Mouse (Mus musculus) embryonic facial prominence, embryonic 12.5 days (tissue): ENCODE results near the gene Mre11a. TPM values are rescaled to one million over a fixed set of nuclear protein-coding genes. Genes with fewer than 3 reads are reported as not detected.

Experiments used
- ATAC-seq: fragments of 200-750 bp; cut with Nextera tagmentation; 2 replicates; pipeline ENCODE4 v1.8.0; 2017; ENCODE audit not compliant: insufficient number of reproducible peaks, insufficient read depth, low FRiP score, low TSS enrichment
- H3K27ac ChIP-seq: fragments of 300-500 bp; sonication (generic); 2 replicates; pipeline ENCODE4 v1.5.1; 2016; ENCODE audit warnings: mild to moderate bottlenecking
- H3K27me3 ChIP-seq: fragments of 300-500 bp; sonication (generic); 2 replicates; pipeline ENCODE4 v1.6.1; 2016; ENCODE audit warnings: mild to moderate bottlenecking, moderate library complexity
- H3K36me3 ChIP-seq: fragments of 300-500 bp; sonication (generic); 2 replicates; pipeline ENCODE4 v1.6.1; 2016; ENCODE audit warnings: mild to moderate bottlenecking
- H3K4me1 ChIP-seq: fragments of 300-500 bp; sonication (generic); 2 replicates; pipeline ENCODE4 v1.6.1; 2016
- H3K4me2 ChIP-seq: fragments of 300-500 bp; sonication (generic); replicated peaks from 2 replicates; pipeline ENCODE4 v1.6.1; 2016; ENCODE audit warnings: mild to moderate bottlenecking, moderate library complexity
- H3K4me3 ChIP-seq: fragments of 300-500 bp; sonication (generic); 2 replicates; pipeline ENCODE4 v1.5.1; 2016; ENCODE audit warnings: mild to moderate bottlenecking
- H3K9ac ChIP-seq: fragments of 300-500 bp; sonication (generic); 2 replicates; pipeline ENCODE4 v1.6.1; 2016; ENCODE audit warnings: mild to moderate bottlenecking, moderate library complexity
- H3K9me3 ChIP-seq: fragments of 300-500 bp; sonication (generic); 2 replicates; pipeline ENCODE4 v1.6.1; 2016; ENCODE audit warnings: mild to moderate bottlenecking, moderate library complexity
- WGBS: fragments of 180-500 bp; shearing (Covaris S2); methylation state at CpG from one replicate; pipeline ENCODE4 v1.1.7; 2016; 5-methylcytosine and 5-hydroxymethylcytosine counted together
- polyA plus RNA-seq: library from polyadenylated mRNA; unstranded; fragments of >200 nt; fragmentation: Nextera tagmentation; extraction: Ambion mirVana; gene quantifications from 2 replicates; pipeline ENCODE4 v1.2.1, GENCODE M21; 2016

The Mre11a gene
- polyA plus RNA-seq, 1 experiment from 2014 or later, result 33.8 TPM

GRCm38 (mm10) chr9:14856922-14857654 lies 72.6 kb downstream of the Mre11a start:
- no peak overlapping the region for H3K9ac ChIP-seq
- H3K27me3 ChIP-seq, result peaks cover 42% of the 10 kb centered on the region
- H3K4me2 ChIP-seq, result no peak overlapping the region
- no peaks in the 10 kb centered on the region for H3K9me3 ChIP-seq
- peaks cover 3% of the 10 kb centered on the region; the same call in 1 of the 2 replicates for H3K4me1 ChIP-seq
- 54% methylated on average over 4 of the region's 4 CpGs for WGBS
- H3K27ac ChIP-seq, result no peak overlapping the region
- no peak for ATAC-seq
- no peak overlapping the region for H3K4me3 ChIP-seq
- no peaks in the 10 kb centered on the region for H3K36me3 ChIP-seq

GRCm38 (mm10) chr9:14858170-14858706 lies 73.8 kb downstream of the Mre11a start:
- no peak for ATAC-seq
- no peak overlapping the region for H3K4me2 ChIP-seq
- no peaks in the 10 kb centered on the region for H3K36me3 ChIP-seq
- WGBS, result 67% methylated on average over 7 of the region's 7 CpGs
- no peaks in the 10 kb centered on the region for H3K9me3 ChIP-seq
- H3K4me3 ChIP-seq, result no peak overlapping the region
- peaks cover 51% of the 10 kb centered on the region for H3K27me3 ChIP-seq
- H3K27ac ChIP-seq, result no peak overlapping the region
- H3K4me1 ChIP-seq, result peaks cover 3% of the 10 kb centered on the region; the same call in 1 of the 2 replicates
- no peak overlapping the region for H3K9ac ChIP-seq

GRCm38 (mm10) chr9:14858782-14859181 lies 74.3 kb downstream of the Mre11a start:
- peaks cover 51% of the 10 kb centered on the region for H3K27me3 ChIP-seq
- no peak overlapping the region for H3K4me3 ChIP-seq
- H3K9me3 ChIP-seq, result no peaks in the 10 kb centered on the region
- H3K4me2 ChIP-seq, result no peak overlapping the region
- no peak overlapping the region for H3K27ac ChIP-seq
- no peak overlapping the region for H3K9ac ChIP-seq
- no peak for ATAC-seq
- 83% methylated on average over 3 of the region's 3 CpGs for WGBS
- H3K4me1 ChIP-seq, result peaks cover 3% of the 10 kb centered on the region; the same call in 1 of the 2 replicates
- H3K36me3 ChIP-seq, result no peaks in the 10 kb centered on the region

DNA sequence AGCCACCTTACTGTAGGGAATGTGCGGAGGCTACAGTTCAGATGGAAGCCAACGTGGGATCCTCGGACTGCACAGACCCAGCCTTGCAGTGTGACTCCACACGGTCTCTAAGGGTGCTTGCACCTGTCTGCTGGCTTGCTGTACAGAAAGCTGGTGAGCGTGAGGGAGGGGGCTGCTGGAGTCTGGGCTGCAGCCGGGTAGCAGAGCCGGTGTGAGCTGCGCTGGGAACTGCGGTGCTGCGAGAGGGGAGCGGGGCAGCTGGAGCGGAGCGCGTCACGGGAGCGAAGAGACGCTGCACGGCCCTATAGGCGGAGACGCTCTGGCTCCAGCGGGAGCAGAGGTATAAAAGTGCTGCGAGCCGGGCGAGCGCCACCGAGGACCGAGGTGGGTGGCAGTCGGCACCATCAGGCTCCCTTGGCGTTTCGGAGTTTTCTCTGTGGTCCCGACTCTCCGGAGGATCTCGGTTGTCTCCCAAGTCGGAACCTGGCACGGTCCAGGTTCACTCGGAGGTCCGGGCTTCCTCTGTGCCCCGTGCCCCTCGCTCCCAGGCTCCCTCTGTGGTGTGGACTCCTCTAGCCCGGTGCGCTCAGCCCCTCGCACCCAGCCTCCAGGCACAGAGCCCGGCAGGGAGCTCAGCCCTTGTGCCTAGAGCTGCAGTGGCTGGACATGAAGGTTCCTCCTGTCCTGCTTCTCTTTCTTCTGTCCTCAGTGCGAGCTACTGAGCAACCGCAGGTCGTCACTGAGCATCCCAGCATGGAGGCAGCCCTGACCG lies 75.6 kb downstream of the Mre11a start, which contains the start of gene Gpr83:
Gene Gpr83 (plus strand): TSS at position 343 of the 772 bp plus-strand sequence.
- peak; percentile 76 for ATAC-seq
- Histone ChIP-seq H3K4me3 (peak within 1 kb of the TSS; percentile 39), H3K4me2 (peak within 1 kb of the TSS; percentile 70), H3K36me3 (no peaks in the 10 kb centered on the region), H3K27me3 (peaks cover 51% of the 10 kb centered on the region), H3K9me3 (no peaks in the 10 kb centered on the region), H3K27ac (no peak within 1 kb of the TSS), H3K4me1 (peaks cover 3% of the 10 kb centered on the region; the same call in 1 of the 2 replicates), H3K9ac (peak within 1 kb of the TSS; percentile 38; the same call in 1 of the 2 replicates)
- 3% methylated on average over 47 of the region's 47 CpGs for WGBS

DNA sequence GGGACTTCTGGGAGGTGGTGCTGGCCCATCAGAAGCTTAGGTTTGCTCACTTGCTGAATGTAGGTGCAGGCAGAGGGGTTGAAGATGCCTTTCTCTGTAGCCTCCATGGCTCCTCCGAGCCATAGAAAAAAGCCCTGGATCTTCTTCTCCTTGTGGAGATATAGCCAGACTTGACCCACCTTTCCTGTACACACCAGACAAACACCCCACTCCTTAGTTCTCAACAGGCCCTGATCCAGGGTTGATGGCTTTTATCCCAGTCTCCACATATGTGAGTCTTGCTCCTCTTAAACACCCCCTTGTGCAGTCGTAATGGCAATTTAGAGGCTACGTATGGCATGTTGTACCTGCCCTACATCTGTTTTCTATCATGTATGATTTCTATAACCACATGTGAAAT lies 78.7 kb downstream of the Mre11a start:
- no peak overlapping the region for H3K9ac ChIP-seq
- no peaks in the 10 kb centered on the region for H3K9me3 ChIP-seq
- ATAC-seq, result no peak
- H3K27me3 ChIP-seq, result peaks cover 48% of the 10 kb centered on the region
- H3K27ac ChIP-seq, result no peak overlapping the region
- no peaks in the 10 kb centered on the region for H3K36me3 ChIP-seq
- H3K4me2 ChIP-seq, result no peak overlapping the region
- H3K4me3 ChIP-seq, result no peak overlapping the region
- peaks cover 3% of the 10 kb centered on the region; the same call in 1 of the 2 replicates for H3K4me1 ChIP-seq
- WGBS, result 56% methylated on average over 3 of the region's 3 CpGs

GRCm38 (mm10) chr9:14864726-14865125 lies 80.3 kb downstream of the Mre11a start:
- H3K9ac ChIP-seq, result no peak overlapping the region
- H3K4me1 ChIP-seq, result peaks cover 3% of the 10 kb centered on the region; the same call in 1 of the 2 replicates
- H3K36me3 ChIP-seq, result no peaks in the 10 kb centered on the region
- H3K4me3 ChIP-seq, result no peak overlapping the region
- peaks cover 32% of the 10 kb centered on the region for H3K27me3 ChIP-seq
- ATAC-seq, result no peak
- H3K9me3 ChIP-seq, result no peaks in the 10 kb centered on the region
- H3K4me2 ChIP-seq, result no peak overlapping the region
- 81% methylated on average over 9 of the region's 9 CpGs for WGBS
- H3K27ac ChIP-seq, result no peak overlapping the region

GRCm38 (mm10) chr9:14866957-14867356 lies 82.5 kb downstream of the Mre11a start:
- no peak for ATAC-seq
- no peak overlapping the region for H3K9ac ChIP-seq
- WGBS, result 33% methylated on average over 7 of the region's 7 CpGs

GRCm38 (mm10) chr9:14868326-14868725 lies 83.9 kb downstream of the Mre11a start:
- no peak for ATAC-seq
- no peak overlapping the region for H3K4me2 ChIP-seq
- no peaks in the 10 kb centered on the region for H3K27me3 ChIP-seq
- WGBS, result 93% methylated on average over 8 of the region's 8 CpGs
- no peaks in the 10 kb centered on the region for H3K9me3 ChIP-seq
- no peak overlapping the region for H3K27ac ChIP-seq
- peaks cover 14% of the 10 kb centered on the region; the same call in 1 of the 2 replicates for H3K4me1 ChIP-seq
- H3K36me3 ChIP-seq, result no peaks in the 10 kb centered on the region
- no peak overlapping the region for H3K4me3 ChIP-seq
- no peak overlapping the region for H3K9ac ChIP-seq

More at GRCm38 (mm10) chr9:14866957-14867356, 82.5 kb downstream of the Mre11a start:
- Histone ChIP-seq H3K27me3 (peaks cover 10% of the 10 kb centered on the region), H3K4me2 (no peak overlapping the region), H3K9me3 (no peaks in the 10 kb centered on the region), H3K4me1 (peaks cover 5% of the 10 kb centered on the region; the same call in 1 of the 2 replicates), H3K4me3 (no peak overlapping the region), H3K27ac (no peak overlapping the region), H3K36me3 (no peaks in the 10 kb centered on the region)

DNA sequence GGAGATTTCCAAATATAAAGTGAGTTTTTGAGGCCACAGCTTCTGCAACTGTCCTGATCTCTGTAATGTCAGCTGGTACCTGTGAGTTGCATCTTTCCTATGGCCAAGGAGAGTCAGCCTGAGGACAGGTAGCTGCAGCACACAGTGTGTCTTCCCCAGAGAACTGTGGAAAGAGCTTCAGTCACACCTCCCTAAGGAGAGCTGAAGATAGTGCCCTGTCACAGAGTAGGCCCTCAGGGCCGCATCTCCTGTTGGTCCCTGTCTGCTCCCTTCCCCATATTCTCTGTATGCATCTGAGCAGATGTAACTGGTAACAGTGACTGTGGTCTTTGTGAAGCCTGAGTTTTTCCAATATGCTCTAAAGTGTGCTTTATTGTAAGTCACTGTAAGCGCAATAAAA lies 85.9 kb downstream of the Mre11a start:
- WGBS, result 95% methylated on average over 2 of the region's 2 CpGs
- Histone ChIP-seq H3K9me3 (no peaks in the 10 kb centered on the region), H3K4me1 (peaks cover 14% of the 10 kb centered on the region; the same call in 1 of the 2 replicates), H3K27me3 (no peaks in the 10 kb centered on the region), H3K9ac (no peak overlapping the region), H3K4me3 (no peak overlapping the region), H3K4me2 (no peak overlapping the region), H3K36me3 (no peaks in the 10 kb centered on the region), H3K27ac (no peak overlapping the region)
- ATAC-seq, result no peak

- Histone ChIP-seq H3K4me2 (no peak overlapping the region), H3K4me3 (no peak overlapping the region), H3K27ac (no peak overlapping the region), H3K36me3 (no peaks in the 10 kb centered on the region), H3K4me1 (peaks cover 14% of the 10 kb centered on the region; the same call in 1 of the 2 replicates), H3K9me3 (no peaks in the 10 kb centered on the region), H3K27me3 (no peaks in the 10 kb centered on the region), H3K9ac (no peak overlapping the region)
- 94% methylated on average over 10 of the region's 10 CpGs for WGBS
- no peak for ATAC-seq
Observed at GRCm38 (mm10) chr9:14870802-14871201, 86.3 kb downstream of the Mre11a start.

GRCm38 (mm10) chr9:14871536-14871935 lies 87.1 kb downstream of the Mre11a start:
- H3K4me2 ChIP-seq, result no peak overlapping the region
- no peak overlapping the region for H3K4me3 ChIP-seq
- no peak for ATAC-seq
- 70% methylated on average over 3 of the region's 3 CpGs for WGBS
- H3K9me3 ChIP-seq, result no peaks in the 10 kb centered on the region
- H3K9ac ChIP-seq, result no peak overlapping the region
- H3K4me1 ChIP-seq, result peaks cover 14% of the 10 kb centered on the region; the same call in 1 of the 2 replicates
- no peaks in the 10 kb centered on the region for H3K27me3 ChIP-seq
- H3K36me3 ChIP-seq, result no peaks in the 10 kb centered on the region
- H3K27ac ChIP-seq, result no peak overlapping the region
